Mouse (Mus musculus): Measurements from ENCODE around the gene Dazl. TPM values are rescaled to one million over a fixed set of nuclear protein-coding genes. Genes with fewer than 3 reads are reported as not detected.
"Not testable (repeated sequence)": the region's sequence is repeated elsewhere in the genome, so short reads cannot be mapped to it uniquely, and the experiment has no call there.

The Dazl gene
- polyA plus RNA-seq, 2 experiments, result 0.02 to 0.10 TPM

DNA sequence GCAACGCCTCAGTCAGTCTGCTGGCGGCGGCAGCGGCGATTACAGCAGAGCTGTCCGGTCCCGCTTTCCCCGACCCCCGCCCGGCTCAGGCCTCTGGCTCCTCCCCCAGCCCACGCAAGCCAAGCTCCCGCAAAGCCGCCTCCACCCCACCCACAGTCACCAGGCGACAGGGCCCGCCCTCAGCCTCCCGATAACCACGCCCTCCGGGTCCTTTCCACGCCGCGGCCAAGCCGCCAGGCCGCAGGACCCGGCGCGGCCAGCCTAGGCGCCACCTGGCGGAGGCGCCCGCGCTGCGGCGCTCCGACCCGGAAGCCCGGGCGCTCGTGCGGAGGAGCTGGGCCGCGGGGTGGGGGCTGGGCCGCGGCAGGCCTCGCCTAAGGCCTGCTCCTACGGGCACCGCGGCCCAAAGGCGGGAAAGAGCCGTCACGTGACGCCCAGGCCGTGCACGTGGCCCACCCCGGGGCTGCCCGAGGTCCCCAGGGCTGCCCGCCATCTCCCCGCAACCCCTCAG, 720 bp downstream of the Dazl start:
- peak overlapping the region; percentile 56 to 69 for H3K4me3 ChIP-seq (ENCODE audit: insufficient read depth in 1 of 2, low read depth in 2 of 2, low read length in 2 of 2)
- peak; percentile 94 for ATAC-seq (ENCODE audit: insufficient read depth)
- no peaks in the 10 kb centered on the region for H3K36me3 ChIP-seq (replicated peaks; ENCODE audit: control insufficient read depth, insufficient read depth, low read depth)
- H3K27ac ChIP-seq, result no peak overlapping the region
- H3K27me3 ChIP-seq (ENCODE audit: control insufficient read depth, insufficient read depth, low read length), result no peaks in the 10 kb centered on the region
- 7% methylated on average over 55 of the region's 57 CpGs for WGBS (ENCODE audit: insufficient replicate concordance)
- peak; percentile 35; the same call in 1 of the 2 replicates for TF ChIP-seq CTCF (IDR thresholded peaks at IDR 0.05; ENCODE audit: low read depth)
- no peak for TF ChIP-seq EP300 (IDR thresholded peaks at IDR 0.05; ENCODE audit: low read depth)
- H3K4me1 ChIP-seq (replicated peaks; ENCODE audit: control insufficient read depth in 2 of 2, insufficient read depth in 2 of 2, low read length in 1 of 2), result no peaks in the 10 kb centered on the region
- peak overlapping the region; percentile 72 for H3K4me2 ChIP-seq (ENCODE audit: low read depth)
- peak; percentile 66 to 76 (median 74) for DNase-seq (ENCODE audit: low read depth in 3 of 3, low spot score in 3 of 3)
- H3K9ac ChIP-seq (replicated peaks), result peak overlapping the region; percentile 38
- H3K9me3 ChIP-seq (ENCODE audit: control insufficient read depth, low read length), result peaks cover 8% of the 10 kb centered on the region

DNA sequence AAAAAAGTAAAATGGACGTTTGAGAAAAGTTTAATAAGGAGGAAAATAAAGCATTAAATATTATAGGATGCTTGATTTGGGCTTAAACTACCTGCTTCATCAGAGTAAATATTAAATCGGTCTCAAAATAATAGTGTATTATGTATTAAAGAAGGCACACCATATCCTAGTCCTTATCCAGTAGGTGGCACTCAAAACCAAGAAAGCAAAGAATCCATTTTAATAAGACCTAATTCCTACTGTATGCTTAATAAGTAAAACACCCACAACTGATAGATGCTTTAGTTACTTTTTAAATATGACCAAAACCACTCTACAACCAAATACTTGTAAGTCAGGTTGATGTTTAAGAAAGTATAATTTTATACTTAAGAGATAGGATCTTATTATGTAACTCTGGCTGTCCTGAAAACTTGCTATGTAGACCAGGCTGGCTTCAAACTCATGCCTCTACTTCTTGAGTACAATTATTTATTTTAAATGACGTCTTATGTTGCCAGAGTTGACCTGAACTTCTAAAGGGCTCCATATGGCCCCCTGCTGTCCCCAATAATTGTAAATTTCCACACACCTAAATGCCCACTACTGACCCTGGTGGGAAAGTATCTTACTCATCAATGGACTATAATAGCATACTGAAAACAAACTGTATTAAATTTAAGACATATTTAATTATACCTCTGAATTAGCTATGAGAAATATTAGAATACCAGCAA, 1.8 kb downstream of the Dazl start:
- Histone ChIP-seq H3K4me2 (ENCODE audit: low read depth) (no peak overlapping the region), H3K4me1 (replicated peaks; ENCODE audit: control insufficient read depth in 2 of 2, insufficient read depth in 2 of 2, low read length in 1 of 2) (no peaks in the 10 kb centered on the region), H3K27ac (no peak overlapping the region), H3K36me3 (replicated peaks; ENCODE audit: control insufficient read depth, insufficient read depth, low read depth) (no peaks in the 10 kb centered on the region), H3K9ac (replicated peaks) (no peak overlapping the region), H3K4me3 (ENCODE audit: insufficient read depth in 1 of 2, low read depth in 2 of 2, low read length in 2 of 2) (no peak overlapping the region), H3K27me3 (ENCODE audit: control insufficient read depth, insufficient read depth, low read length) (no peaks in the 10 kb centered on the region), H3K9me3 (ENCODE audit: control insufficient read depth, low read length) (peaks cover 8% of the 10 kb centered on the region)
- WGBS (ENCODE audit: insufficient replicate concordance), result 13% methylated on average over 3 of the region's 3 CpGs
- peak; percentile 55 for TF ChIP-seq CTCF (IDR thresholded peaks at IDR 0.05; ENCODE audit: low read depth)
- TF ChIP-seq EP300 (IDR thresholded peaks at IDR 0.05; ENCODE audit: low read depth), result no peak
- ATAC-seq (ENCODE audit: insufficient read depth), result no peak
- DNase-seq (ENCODE audit: low read depth in 3 of 3, low spot score in 3 of 3), result peak; percentile 22 to 60 (median 23)

DNA sequence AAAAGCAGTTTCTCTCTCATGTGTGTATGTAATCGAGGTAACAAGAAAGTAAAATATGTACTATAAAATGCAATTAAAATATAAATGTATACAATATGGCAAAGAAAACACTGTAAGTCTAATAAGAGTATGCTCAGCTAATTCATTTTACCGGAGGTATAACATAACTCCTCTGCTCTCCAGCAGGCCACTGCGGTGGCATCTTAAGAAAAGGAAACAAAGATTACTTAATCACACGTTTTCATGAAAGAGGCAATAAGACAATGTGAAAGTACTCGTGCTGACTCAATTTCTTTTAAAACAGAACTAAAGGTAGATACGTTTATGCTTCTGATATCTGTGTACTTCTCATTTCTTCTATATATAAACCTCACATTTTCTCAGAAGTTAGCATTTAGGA, 8.6 kb downstream of the Dazl start:
- Histone ChIP-seq H3K27me3 (ENCODE audit: control insufficient read depth, insufficient read depth, low read length) (no peaks in the 10 kb centered on the region), H3K36me3 (replicated peaks; ENCODE audit: control insufficient read depth, insufficient read depth, low read depth) (no peaks in the 10 kb centered on the region), H3K9ac (replicated peaks) (no peak overlapping the region), H3K4me3 (ENCODE audit: insufficient read depth in 1 of 2, low read depth in 2 of 2, low read length in 2 of 2) (no peak overlapping the region), H3K4me1 (replicated peaks; ENCODE audit: control insufficient read depth in 2 of 2, insufficient read depth in 2 of 2, low read length in 1 of 2) (no peaks in the 10 kb centered on the region), H3K9me3 (ENCODE audit: control insufficient read depth, low read length) (no peaks in the 10 kb centered on the region), H3K4me2 (ENCODE audit: low read depth) (no peak overlapping the region), H3K27ac (no peak overlapping the region)
- WGBS (ENCODE audit: insufficient replicate concordance), result 44% methylated on average over 6 of the region's 6 CpGs
- no peak for ATAC-seq (ENCODE audit: insufficient read depth)
- DNase-seq (ENCODE audit: low read depth in 3 of 3, low spot score in 3 of 3), result no peak
- TF ChIP-seq EP300 (IDR thresholded peaks at IDR 0.05; ENCODE audit: low read depth), result no peak
- no peak for TF ChIP-seq CTCF (IDR thresholded peaks at IDR 0.05; ENCODE audit: low read depth)

DNA sequence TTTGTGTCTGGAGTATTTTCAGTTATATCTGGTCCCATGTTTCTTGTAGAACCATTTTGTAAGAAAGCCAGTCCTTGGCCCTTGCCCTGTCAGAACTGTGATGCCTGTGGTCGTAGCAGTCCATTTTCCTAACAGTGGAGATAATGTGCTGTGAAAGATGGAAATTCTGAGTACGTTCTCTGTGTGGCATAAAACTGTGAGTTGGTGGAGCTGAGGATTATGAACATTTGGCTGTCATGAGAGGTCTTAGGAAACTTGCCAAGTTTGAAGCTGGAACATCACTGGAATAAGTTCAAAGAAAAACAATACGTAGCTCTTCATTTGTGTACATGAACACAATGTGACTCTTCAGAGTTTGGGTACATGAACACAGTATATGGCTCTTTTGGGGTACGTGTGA, 31.8 kb downstream of the Dazl start:
- H3K9me3 ChIP-seq (ENCODE audit: control insufficient read depth, low read length); H3K9ac ChIP-seq (replicated peaks); DNase-seq (ENCODE audit: low read depth in 3 of 3, low spot score in 3 of 3); H3K4me1 ChIP-seq (replicated peaks; ENCODE audit: control insufficient read depth in 2 of 2, insufficient read depth in 2 of 2, low read length in 1 of 2); ATAC-seq (ENCODE audit: insufficient read depth); H3K27ac ChIP-seq; H3K36me3 ChIP-seq (replicated peaks; ENCODE audit: control insufficient read depth, insufficient read depth, low read depth); H3K4me3 ChIP-seq (ENCODE audit: insufficient read depth in 1 of 2, low read depth in 2 of 2, low read length in 2 of 2); H3K4me2 ChIP-seq (ENCODE audit: low read depth); H3K27me3 ChIP-seq (ENCODE audit: control insufficient read depth, insufficient read depth, low read length): not testable (repeated sequence)
- 53% methylated on average over 4 of the region's 4 CpGs for WGBS (ENCODE audit: insufficient replicate concordance)

DNA sequence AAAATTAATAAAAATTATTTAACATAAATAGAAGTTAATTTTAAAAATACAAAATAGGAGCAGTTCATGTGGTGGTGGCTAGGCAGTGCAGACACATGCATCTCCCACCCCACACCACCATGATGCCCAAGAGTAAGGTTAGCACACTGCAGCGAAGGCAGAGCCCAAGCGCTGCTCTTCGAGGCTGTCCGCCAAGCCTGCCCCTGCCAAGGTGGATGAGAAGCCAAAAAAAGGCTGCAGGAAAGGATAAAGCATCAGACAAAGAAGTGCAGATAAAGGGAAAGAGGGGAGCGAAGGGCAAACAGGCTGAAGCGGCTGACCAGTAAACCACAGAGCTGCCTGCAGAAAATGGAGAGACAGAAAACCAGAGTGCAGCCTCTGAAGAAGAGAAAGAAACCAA, 32.6 kb downstream of the Dazl start:
- H3K9ac ChIP-seq (replicated peaks), result no peak overlapping the region
- no peaks in the 10 kb centered on the region for H3K36me3 ChIP-seq (replicated peaks; ENCODE audit: control insufficient read depth, insufficient read depth, low read depth)
- H3K4me3 ChIP-seq (ENCODE audit: insufficient read depth in 1 of 2, low read depth in 2 of 2, low read length in 2 of 2), result no peak overlapping the region
- TF ChIP-seq EP300 (IDR thresholded peaks at IDR 0.05; ENCODE audit: low read depth) (no peak), CTCF (IDR thresholded peaks at IDR 0.05; ENCODE audit: low read depth) (no peak)
- H3K4me1 ChIP-seq (replicated peaks; ENCODE audit: control insufficient read depth in 2 of 2, insufficient read depth in 2 of 2, low read length in 1 of 2), result no peaks in the 10 kb centered on the region
- H3K27ac ChIP-seq, result no peak overlapping the region
- ATAC-seq (ENCODE audit: insufficient read depth), result no peak
- no peak overlapping the region for H3K4me2 ChIP-seq (ENCODE audit: low read depth)
- no peaks in the 10 kb centered on the region for H3K27me3 ChIP-seq (ENCODE audit: control insufficient read depth, insufficient read depth, low read length)
- DNase-seq (ENCODE audit: low read depth in 3 of 3, low spot score in 3 of 3), result no peak
- 67% methylated on average over 6 of the region's 6 CpGs for WGBS (ENCODE audit: insufficient replicate concordance)
- H3K9me3 ChIP-seq (ENCODE audit: control insufficient read depth, low read length), result no peaks in the 10 kb centered on the region

Data from liver, embryonic 14.5 days (tissue).